Mouse (Mus musculus): ENCODE results near the gene Rbfox1.
A peak's percentile ranks its signal among the peaks of the same experiment; 100 is the strongest.

The Rbfox1 gene

GRCm38 (mm10) chr16:7147884-7148283 lies 1262.7 kb downstream of the Rbfox1 start:
- no peak for DNase-seq (ENCODE audit: low spot score in 2 of 2)

- no peak for DNase-seq (ENCODE audit: low spot score in 2 of 2)
Observed at GRCm38 (mm10) chr16:7149106-7149899, 1264.1 kb downstream of the Rbfox1 start.

GRCm38 (mm10) chr16:7150201-7150791 lies 1265.1 kb downstream of the Rbfox1 start:
- no peak for DNase-seq (ENCODE audit: low spot score in 2 of 2)

GRCm38 (mm10) chr16:7152401-7152800 lies 1267.2 kb downstream of the Rbfox1 start:
- no peak for DNase-seq (ENCODE audit: low spot score in 2 of 2)

- DNase-seq (ENCODE audit: low spot score in 2 of 2), result no peak
Observed at GRCm38 (mm10) chr16:7154671-7155070, 1269.5 kb downstream of the Rbfox1 start.

- no peak for DNase-seq (ENCODE audit: low spot score in 2 of 2)
Observed at GRCm38 (mm10) chr16:7158856-7159826, 1274.0 kb downstream of the Rbfox1 start.

GRCm38 (mm10) chr16:7159827-7160217 lies 1274.7 kb downstream of the Rbfox1 start:
- no peak for DNase-seq (ENCODE audit: low spot score in 2 of 2)

- DNase-seq (ENCODE audit: low spot score in 2 of 2), result no peak
Observed at GRCm38 (mm10) chr16:7162168-7162567, 1277.0 kb downstream of the Rbfox1 start.

GRCm38 (mm10) chr16:7163688-7164087 lies 1278.5 kb downstream of the Rbfox1 start:
- DNase-seq (ENCODE audit: low spot score in 2 of 2), result no peak

GRCm38 (mm10) chr16:7164153-7164737 lies 1279.1 kb downstream of the Rbfox1 start:
- no peak for DNase-seq (ENCODE audit: low spot score in 2 of 2)

- no peak for DNase-seq (ENCODE audit: low spot score in 2 of 2)
Observed at GRCm38 (mm10) chr16:7175960-7176359, 1290.8 kb downstream of the Rbfox1 start.

- no peak for DNase-seq (ENCODE audit: low spot score in 2 of 2)
Observed at GRCm38 (mm10) chr16:7187788-7188187, 1302.6 kb downstream of the Rbfox1 start.

GRCm38 (mm10) chr16:7193535-7193934 lies 1308.4 kb downstream of the Rbfox1 start:
- DNase-seq (ENCODE audit: low spot score in 2 of 2), result peak in 1 of 2 experiments; percentile 22

- no peak for DNase-seq (ENCODE audit: low spot score in 2 of 2)
Observed at GRCm38 (mm10) chr16:7197953-7198352, 1312.8 kb downstream of the Rbfox1 start.

GRCm38 (mm10) chr16:7200239-7200638 lies 1315.1 kb downstream of the Rbfox1 start:
- no peak for DNase-seq (ENCODE audit: low spot score in 2 of 2)

- DNase-seq (ENCODE audit: low spot score in 2 of 2), result no peak
Observed at GRCm38 (mm10) chr16:7201816-7202215, 1316.7 kb downstream of the Rbfox1 start.

- no peak for DNase-seq (ENCODE audit: low spot score in 2 of 2)
Observed at GRCm38 (mm10) chr16:7206116-7206900, 1321.2 kb downstream of the Rbfox1 start.

GRCm38 (mm10) chr16:7207599-7207998 lies 1322.4 kb downstream of the Rbfox1 start:
- DNase-seq (ENCODE audit: low spot score in 2 of 2), result no peak

GRCm38 (mm10) chr16:7212756-7213155 lies 1327.6 kb downstream of the Rbfox1 start:
- DNase-seq (ENCODE audit: low spot score in 2 of 2), result no peak

GRCm38 (mm10) chr16:7223265-7223664 lies 1338.1 kb downstream of the Rbfox1 start:
- DNase-seq (ENCODE audit: low spot score in 2 of 2), result no peak

GRCm38 (mm10) chr16:7226000-7226399 lies 1340.8 kb downstream of the Rbfox1 start:
- no peak for DNase-seq (ENCODE audit: low spot score in 2 of 2)
